7 mouse cellular contexts compared by ENCODE assay signal in genomic region chr2:85047596-85048167, GRCm38 (mm10). TPM values are rescaled to one million over a fixed set of nuclear protein-coding genes. Genes with fewer than 3 reads are reported as not detected.
A peak's percentile ranks its signal among the peaks of the same experiment; 100 is the strongest.
DNase-seq lines count a peak whose midpoint lies in the region; ATAC-seq lines count a peak whose summit lies in the region.

Gene Tnks1bp1 (plus strand): TSS chr2:85048022.

- H3K4me2 ChIP-seq in intestine, embryonic 16.5 days (ENCODE audit: low read depth, low read length), result peak within 1 kb of the TSS; percentile 69
- peak within 1 kb of the TSS; percentile 69 for H3K4me2 ChIP-seq in midbrain, embryonic 11.5 days

- ATAC-seq in intestine, embryonic 16.5 days, result peak; percentile 88
- peak; percentile 88 for ATAC-seq in midbrain, embryonic 11.5 days (ENCODE audit: low FRiP score)

- H3K9ac ChIP-seq in intestine, embryonic 16.5 days (ENCODE audit: low read depth, low read length), result peak within 1 kb of the TSS; percentile 79
- peak within 1 kb of the TSS; percentile 78 for H3K9ac ChIP-seq in midbrain, embryonic 11.5 days (ENCODE audit: low read length)

- peak within 1 kb of the TSS; percentile 88 for H3K27ac ChIP-seq in intestine, embryonic 16.5 days (ENCODE audit: low read length)
- H3K27ac ChIP-seq in midbrain, embryonic 11.5 days (ENCODE audit: low read depth, low read length), result peak within 1 kb of the TSS; percentile 85

- WGBS in intestine, embryonic 16.5 days, result under 1% methylated on average over 42 of the region's 42 CpGs
- under 1% methylated on average over 42 of the region's 42 CpGs for WGBS in midbrain, embryonic 11.5 days

- intact Hi-C loops in left cerebral cortex, postnatal 36 days (cut with DNase I), result loop anchor here (5.0 to 10.0 kb wide), 3 partner anchors 160 to 313 kb away; partner anchors contain the start of genes Rtn4rl2, Timm10 and Ypel4

- no peaks in the 10 kb centered on the region for H3K9me3 ChIP-seq in intestine, embryonic 16.5 days (ENCODE audit: control insufficient read depth, low read length)
- H3K9me3 ChIP-seq in midbrain, embryonic 11.5 days (ENCODE audit: control insufficient read depth, low read length), result no peaks in the 10 kb centered on the region

- peak within 1 kb of the TSS; percentile 72 for H3K4me3 ChIP-seq in intestine, embryonic 16.5 days (ENCODE audit: low read length)
- H3K4me3 ChIP-seq in midbrain, embryonic 11.5 days (ENCODE audit: low read depth, low read length), result peak within 1 kb of the TSS; percentile 61

- peaks cover 42% of the 10 kb centered on the region for H3K4me1 ChIP-seq in intestine, embryonic 16.5 days (ENCODE audit: control insufficient read depth, insufficient read depth, low read length)
- H3K4me1 ChIP-seq in midbrain, embryonic 11.5 days (ENCODE audit: control insufficient read depth, insufficient read depth, low read length), result peaks cover 24% of the 10 kb centered on the region

- peaks cover 12% of the 10 kb centered on the region for H3K36me3 ChIP-seq in intestine, embryonic 16.5 days (ENCODE audit: control insufficient read depth, insufficient read depth, low read length)
- peaks cover 20% of the 10 kb centered on the region for H3K36me3 ChIP-seq in midbrain, embryonic 11.5 days (ENCODE audit: control insufficient read depth, insufficient read depth, low read length)

- H3K27me3 ChIP-seq in intestine, embryonic 16.5 days (replicated peaks; ENCODE audit: control insufficient read depth, insufficient read depth, low read length), result no peaks in the 10 kb centered on the region
- no peaks in the 10 kb centered on the region for H3K27me3 ChIP-seq in midbrain, embryonic 11.5 days (ENCODE audit: control insufficient read depth, insufficient read depth, low read length)

- peak; percentile 99 for DNase-seq in adrenal gland, adult 8-10 months
- peak; percentile 95 for DNase-seq in embryo, embryonic 9.5 days (ENCODE audit: extremely low spot score)
- peak; percentile 90 to 95 for DNase-seq in gastrocnemius, postnatal 4 days (ENCODE audit: low spot score in 2 of 2)
- DNase-seq in left cerebral cortex, postnatal 36 days (ENCODE audit: low spot score in 2 of 2), result peak; percentile 93 to 94
- DNase-seq in midbrain, embryonic 11.5 days (ENCODE audit: low spot score, missing footprints), result peak; percentile 99
- DNase-seq in skeletal muscle tissue, adult 2 months (ENCODE audit: low read depth, low spot score), result peak; percentile 94

RNA-seq across cellular contexts. Expression of gene Tnks1bp1, which starts in this region (rescaled TPM):
- total RNA-seq in adrenal gland, adult 8-10 months (2022), result 100 to 1,000 TPM; 103 to 135 (median 120) TPM
- total RNA-seq in gastrocnemius, postnatal 4 days (2021), result 10 to 100 TPM; 89.8 to 92.6 TPM
- polyA plus RNA-seq in intestine, embryonic 16.5 days (2015; fragmentation: Nextera tagmentation; extraction: Ambion mirVana), result 34.4 and 36.8 TPM in 2 replicates
- 100 to 1,000 TPM; 109 to 131 TPM for total RNA-seq in left cerebral cortex, postnatal 36 days (2021)
- 8.1 and 9.6 TPM in 2 replicates for polyA plus RNA-seq in midbrain, embryonic 11.5 days (2014; fragmentation: Nextera tagmentation; extraction: Ambion mirVana)

Comparison
In these comparisons a context has a peak if more than half of its experiments do, and no peak if none do; other contexts are left out.
1. Peak in every context shown above with its lines: DNase-seq, ATAC-seq, H3K4me3 ChIP-seq and H3K27ac ChIP-seq.